Mouse (Mus musculus) midbrain, postnatal 0 days (tissue): ENCODE data around the gene Atraid. TPM values are rescaled to one million over a fixed set of nuclear protein-coding genes. Genes with fewer than 3 reads are reported as not detected.
"Not testable (repeated sequence)": the region's sequence is repeated elsewhere in the genome, so short reads cannot be mapped to it uniquely, and the experiment has no call there.

Experiments
- ATAC-seq: fragments of 200-750 bp; cut with Nextera tagmentation; 2 replicates; pipeline ENCODE4 v1.8.0; 2017; ENCODE audit warnings: moderate number of reproducible peaks, mild to moderate bottlenecking, moderate TSS enrichment, moderate library complexity; ENCODE audit not compliant: low FRiP score
- DNase-seq: peaks from one replicate; pipeline ENCODE4 v3.0.0-alpha.2; 2015; ENCODE audit warnings: low spot score
- H3K27ac ChIP-seq: fragments of 300-500 bp; sonication (generic); 2 replicates; pipeline ENCODE4 v1.5.1; 2014; ENCODE audit warnings: low read depth, mild to moderate bottlenecking, low read length, mixed read lengths
- H3K27me3 ChIP-seq: fragments of 300-500 bp; sonication (generic); 2 replicates; pipeline ENCODE4 v1.6.1; 2014; ENCODE audit warnings: low read length, control low read depth, mixed read lengths; ENCODE audit not compliant: insufficient read depth
- H3K36me3 ChIP-seq: fragments of 300-500 bp; sonication (generic); 2 replicates; pipeline ENCODE4 v1.6.1; 2014; ENCODE audit warnings: low read length, control low read depth, mixed read lengths; ENCODE audit not compliant: insufficient read depth
- H3K4me1 ChIP-seq: fragments of 300-500 bp; sonication (generic); 2 replicates; pipeline ENCODE4 v1.6.1; 2014; ENCODE audit warnings: mild to moderate bottlenecking, control low read depth, antibody characterized with exemption, low read length, mixed read lengths; ENCODE audit not compliant: insufficient read depth
- H3K4me2 ChIP-seq: fragments of 300-500 bp; sonication (generic); 2 replicates; pipeline ENCODE4 v1.6.1; 2014; ENCODE audit warnings: low read depth, mild to moderate bottlenecking, low read length, mixed read lengths; ENCODE audit not compliant: poor library complexity, severe bottlenecking
- H3K4me3 ChIP-seq: fragments of 300-500 bp; sonication (generic); 2 replicates; pipeline ENCODE4 v1.5.1; 2014; ENCODE audit warnings: low read depth, mild to moderate bottlenecking, low read length, moderate library complexity
- H3K9ac ChIP-seq: fragments of 300-500 bp; sonication (generic); replicated peaks from 2 replicates; pipeline ENCODE4 v1.6.1; 2014; ENCODE audit warnings: mild to moderate bottlenecking, low read length, moderate library complexity, mixed read lengths; ENCODE audit not compliant: poor library complexity, severe bottlenecking
- H3K9me3 ChIP-seq: fragments of 300-500 bp; sonication (generic); 2 replicates; pipeline ENCODE4 v1.6.1; 2016; ENCODE audit warnings: low read length, control low read depth
- CTCF ChIP-seq: IDR thresholded peaks from 2 replicates; pipeline ENCODE4 v1.5.1; 2016; ENCODE audit warnings: antibody characterized with exemption, mild to moderate bottlenecking
- WGBS: fragments of 180-500 bp; shearing (Covaris S2); extraction: QIAGEN DNeasy Blood & Tissue Kit; methylation state at CpG from one replicate; pipeline ENCODE4 v1.1.7; 2014; 5-methylcytosine and 5-hydroxymethylcytosine counted together
- polyA plus RNA-seq: library from polyadenylated mRNA; unstranded; fragments of >200 nt; fragmentation: Nextera tagmentation; extraction: Ambion mirVana; gene quantifications from 2 replicates; pipeline ENCODE4 v1.2.1, GENCODE M21; 2015
- total RNA-seq: library from RNA; depleted of rRNA; stranded (reverse); fragments of >200 nt; gene quantifications from 2 replicates; pipeline ENCODE4 v1.2.3, GENCODE M21; 2014

The Atraid gene
- total and polyA plus RNA-seq, 2 experiments from 2014 or later, result 155 to 235 TPM

DNA sequence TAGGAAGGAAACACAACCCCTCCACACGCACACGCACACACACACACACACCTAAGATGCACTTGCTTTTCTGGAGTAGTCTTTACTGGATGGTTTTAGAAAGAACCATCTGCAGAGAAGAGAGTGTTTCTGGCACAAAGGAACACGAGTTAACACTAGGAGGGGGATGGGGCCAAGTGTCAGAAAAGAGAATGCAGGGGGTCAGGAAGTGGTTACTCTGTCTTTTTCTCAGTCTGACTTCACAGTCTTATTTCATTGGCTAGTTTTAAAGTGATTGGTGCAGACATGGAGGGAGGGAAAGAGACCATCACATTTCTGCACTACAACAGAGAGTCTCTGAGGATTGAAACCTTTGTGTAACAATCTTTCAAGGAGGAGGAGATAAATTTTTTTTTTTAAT, 35.4 kb upstream of the Atraid start:
- Histone ChIP-seq H3K27me3 (no peaks in the 10 kb centered on the region), H3K4me2 (no peak overlapping the region), H3K9ac (no peak overlapping the region), H3K9me3 (no peaks in the 10 kb centered on the region), H3K4me3 (no peak overlapping the region), H3K4me1 (no peaks in the 10 kb centered on the region), H3K36me3 (no peaks in the 10 kb centered on the region), H3K27ac (no peak overlapping the region)
- no peak for TF ChIP-seq CTCF
- no peak for DNase-seq
- 77% methylated on average over 3 of the region's 3 CpGs for WGBS
- no peak for ATAC-seq

DNA sequence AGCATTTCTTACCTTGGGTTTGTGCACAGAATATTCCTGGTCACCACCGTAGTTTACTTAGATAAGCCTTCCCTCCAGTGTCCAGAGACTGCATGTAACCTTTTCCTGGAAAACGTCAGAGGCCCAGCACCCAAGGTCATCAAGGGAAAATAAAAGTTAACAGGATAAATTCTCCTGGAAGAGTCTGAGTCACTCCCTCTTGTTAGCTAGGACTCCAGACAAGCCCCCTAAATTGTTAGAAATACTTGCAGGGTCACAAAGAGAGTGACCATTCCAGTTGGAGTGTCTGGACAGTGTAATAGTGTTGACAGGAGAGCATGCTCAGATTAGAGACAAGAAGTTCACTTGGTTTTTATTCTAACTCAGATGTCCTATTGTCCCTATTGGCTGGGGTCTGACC, 32.2 kb upstream of the Atraid start:
- Histone ChIP-seq H3K27me3 (no peaks in the 10 kb centered on the region), H3K27ac (no peak overlapping the region), H3K36me3 (no peaks in the 10 kb centered on the region), H3K9me3 (no peaks in the 10 kb centered on the region), H3K4me3 (no peak overlapping the region), H3K9ac (no peak overlapping the region), H3K4me1 (no peaks in the 10 kb centered on the region), H3K4me2 (no peak overlapping the region)
- TF ChIP-seq CTCF, result no peak
- DNase-seq (no peak), ATAC-seq (no peak)
- 83% methylated on average over 2 of the region's 2 CpGs for WGBS

DNA sequence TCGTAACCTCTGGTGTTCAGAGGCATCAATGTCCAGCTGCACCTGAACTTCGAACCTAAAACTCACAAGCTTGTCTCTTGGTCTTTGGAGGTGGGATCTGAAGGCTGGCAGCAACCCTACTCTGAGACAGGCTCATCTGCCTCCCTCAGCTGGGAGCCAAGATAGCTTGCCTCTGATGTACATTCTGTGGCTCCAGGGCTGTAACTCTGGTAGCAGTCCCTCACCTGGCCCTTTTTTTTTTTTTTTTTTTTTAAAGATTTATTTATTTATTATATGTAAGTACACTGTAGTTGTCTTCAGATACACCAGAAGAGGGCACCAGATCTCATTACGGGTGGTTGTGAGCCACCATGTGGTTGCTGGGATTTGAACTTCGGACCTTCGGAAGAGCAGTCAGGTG, 26.3 kb upstream of the Atraid start:
- H3K9ac ChIP-seq, H3K27ac ChIP-seq, ATAC-seq, H3K4me3 ChIP-seq, H3K4me2 ChIP-seq, H3K27me3 ChIP-seq, H3K36me3 ChIP-seq, H3K4me1 ChIP-seq, H3K9me3 ChIP-seq, DNase-seq: not testable (repeated sequence)
- 88% methylated on average over 4 of the region's 5 CpGs for WGBS

DNA sequence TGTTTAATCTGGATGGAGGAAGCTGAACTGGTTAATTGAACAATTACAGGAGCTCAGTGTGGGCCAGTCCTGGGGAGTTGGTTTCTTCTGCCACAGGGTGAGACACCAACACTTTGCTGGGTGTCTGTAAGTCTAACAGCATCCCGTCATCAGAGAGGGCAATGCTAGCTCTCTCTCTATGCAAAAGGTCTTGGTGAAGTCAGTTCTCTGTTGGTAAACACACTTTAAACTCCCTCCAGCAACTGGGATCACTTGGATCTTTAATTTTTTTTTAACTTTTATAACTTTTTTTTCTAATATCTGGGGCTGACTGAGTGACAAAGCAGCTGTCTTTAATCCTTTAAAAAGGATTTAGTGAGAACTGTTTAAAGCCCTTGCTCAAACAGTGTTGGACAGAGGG, 25.4 kb upstream of the Atraid start:
- Histone ChIP-seq H3K9ac (no peak overlapping the region), H3K4me1 (no peaks in the 10 kb centered on the region), H3K27ac (no peak overlapping the region), H3K27me3 (no peaks in the 10 kb centered on the region), H3K4me2 (no peak overlapping the region), H3K4me3 (no peak overlapping the region), H3K9me3 (no peaks in the 10 kb centered on the region), H3K36me3 (no peaks in the 10 kb centered on the region)
- no peak for TF ChIP-seq CTCF
- ATAC-seq (no peak), DNase-seq (no peak)
- 0% methylated on average over 1 of the region's 1 CpGs for WGBS

DNA sequence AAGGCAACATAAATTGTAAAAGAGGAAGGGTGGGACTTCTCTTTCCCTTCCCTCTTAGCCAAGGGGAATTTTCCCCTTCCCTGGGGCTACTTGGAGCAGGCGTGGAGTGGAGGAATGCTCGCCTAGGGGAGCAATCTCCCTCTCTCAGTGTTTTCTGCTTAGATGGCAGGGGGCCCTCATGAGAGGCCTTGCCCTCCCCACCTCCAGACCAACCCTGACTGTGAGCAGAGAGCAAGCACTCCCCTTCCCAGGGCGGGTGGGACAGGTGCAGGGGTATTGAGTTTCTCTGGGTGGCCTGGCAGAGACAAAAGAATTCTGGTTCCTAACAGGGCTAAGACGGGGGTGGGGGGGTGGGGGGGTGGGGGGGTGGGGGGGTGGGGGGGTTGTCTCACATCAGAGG, 24.9 kb upstream of the Atraid start:
- DNase-seq, result no peak
- WGBS, result 6% methylated on average over 4 of the region's 4 CpGs
- no peak overlapping the region for H3K4me3 ChIP-seq
- H3K4me2 ChIP-seq, result no peak overlapping the region
- ATAC-seq, result no peak
- no peak overlapping the region for H3K9ac ChIP-seq
- H3K36me3 ChIP-seq, result no peaks in the 10 kb centered on the region
- no peaks in the 10 kb centered on the region for H3K4me1 ChIP-seq
- H3K27me3 ChIP-seq, result no peaks in the 10 kb centered on the region
- H3K9me3 ChIP-seq, result no peaks in the 10 kb centered on the region
- TF ChIP-seq CTCF, result no peak
- H3K27ac ChIP-seq, result no peak overlapping the region

DNA sequence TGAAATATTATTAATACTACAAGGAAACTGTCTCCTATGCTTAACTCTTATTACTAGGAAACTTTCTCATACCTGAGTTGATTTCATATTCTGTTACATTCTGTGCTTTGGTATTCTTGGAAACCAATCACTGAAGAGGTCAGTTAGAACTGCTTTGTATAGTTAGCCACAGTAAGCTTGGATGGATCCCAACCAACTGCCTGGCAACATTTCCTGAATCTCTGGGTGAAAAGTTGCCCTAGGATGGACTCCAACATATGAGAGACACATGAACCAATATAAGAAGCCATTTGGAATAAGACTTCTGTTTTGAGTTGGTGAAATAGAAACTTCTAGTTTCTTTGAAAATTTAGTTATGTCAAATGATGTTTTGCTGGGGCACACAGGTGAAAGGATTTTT, 23.5 kb upstream of the Atraid start:
- no peak overlapping the region for H3K27ac ChIP-seq
- H3K9ac ChIP-seq, result no peak overlapping the region
- TF ChIP-seq CTCF, result no peak
- no peaks in the 10 kb centered on the region for H3K9me3 ChIP-seq
- no peaks in the 10 kb centered on the region for H3K4me1 ChIP-seq
- DNase-seq, result no peak
- no peak for ATAC-seq
- no peaks in the 10 kb centered on the region for H3K36me3 ChIP-seq
- H3K27me3 ChIP-seq, result no peaks in the 10 kb centered on the region
- no peak overlapping the region for H3K4me2 ChIP-seq
- H3K4me3 ChIP-seq, result no peak overlapping the region

DNA sequence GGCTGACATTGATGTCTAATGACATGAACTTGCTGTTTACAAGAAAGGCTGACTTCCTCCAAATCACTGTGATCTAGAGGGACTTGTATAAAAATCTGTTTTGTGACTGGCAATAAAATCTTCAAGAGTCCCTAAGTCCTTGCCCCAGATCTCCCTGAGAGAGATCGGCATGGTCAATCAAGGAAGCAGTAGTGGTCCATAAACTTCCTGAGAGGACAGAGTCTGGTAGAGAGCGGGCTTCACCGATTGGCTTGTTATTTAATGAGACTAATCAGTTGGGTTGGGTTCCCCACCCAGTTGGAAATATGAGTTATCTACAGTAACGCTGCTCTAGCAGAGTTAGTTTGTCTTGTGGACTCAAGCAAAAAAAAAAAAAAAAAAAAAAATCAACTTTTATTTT, 17.2 kb upstream of the Atraid start:
- H3K4me1 ChIP-seq, result no peaks in the 10 kb centered on the region
- no peak for TF ChIP-seq CTCF
- no peaks in the 10 kb centered on the region for H3K27me3 ChIP-seq
- H3K4me2 ChIP-seq, result no peak overlapping the region
- H3K9ac ChIP-seq, result no peak overlapping the region
- no peak overlapping the region for H3K4me3 ChIP-seq
- H3K27ac ChIP-seq, result no peak overlapping the region
- H3K9me3 ChIP-seq, result no peaks in the 10 kb centered on the region
- 91% methylated on average over 4 of the region's 4 CpGs for WGBS
- DNase-seq (no peak), ATAC-seq (no peak)
- H3K36me3 ChIP-seq, result 0 out of 2 replicates have a peak, but pooled peaks cover under 1% of the 10 kb centered on the region
